Mouse (Mus musculus): ENCODE measurements at regions not wholly inside any gene's neighbourhood (a gene's known extent, or its start where the extent isn't known, plus 50 kb on each side); places are given as distances from the start of the nearest gene placed in this dataset.

GRCm38 (mm10) chr1:73123012-73123411 is 107.3 kb upstream of the Tnp1 start:
- no peak for DNase-seq (ENCODE audit: low spot score in 2 of 2)

GRCm38 (mm10) chr1:73118661-73119060 is 103.0 kb upstream of the Tnp1 start:
- DNase-seq (ENCODE audit: low spot score in 2 of 2), result no peak

- DNase-seq (ENCODE audit: low spot score in 2 of 2), result no peak
Observed at GRCm38 (mm10) chr1:73116526-73116925, 100.8 kb upstream of the Tnp1 start.

GRCm38 (mm10) chr1:73115854-73116253 is 100.1 kb upstream of the Tnp1 start:
- DNase-seq (ENCODE audit: low spot score in 2 of 2), result no peak

- DNase-seq (ENCODE audit: low spot score in 2 of 2), result peak; percentile 15 to 45
Observed at GRCm38 (mm10) chr1:73113137-73113536, 97.4 kb upstream of the Tnp1 start.

- no peak for DNase-seq (ENCODE audit: low spot score in 2 of 2)
Observed at GRCm38 (mm10) chr1:73112711-73113110, 97.0 kb upstream of the Tnp1 start.

- DNase-seq (ENCODE audit: low spot score in 2 of 2), result no peak
Observed at GRCm38 (mm10) chr1:73111911-73112310, 96.2 kb upstream of the Tnp1 start.

GRCm38 (mm10) chr1:73105856-73106463 is 90.3 kb upstream of the Tnp1 start:
- DNase-seq (ENCODE audit: low spot score in 2 of 2), result no peak

GRCm38 (mm10) chr1:73097645-73098440 is 82.1 kb upstream of the Tnp1 start:
- no peak for DNase-seq (ENCODE audit: low spot score in 2 of 2)

GRCm38 (mm10) chr1:73089636-73090035 is 73.9 kb upstream of the Tnp1 start:
- no peak for DNase-seq (ENCODE audit: low spot score in 2 of 2)

GRCm38 (mm10) chr1:73088494-73088893 is 72.8 kb upstream of the Tnp1 start:
- no peak for DNase-seq (ENCODE audit: low spot score in 2 of 2)

GRCm38 (mm10) chr1:73084946-73085345 is 69.2 kb upstream of the Tnp1 start:
- no peak for DNase-seq (ENCODE audit: low spot score in 2 of 2)

- no peak for DNase-seq (ENCODE audit: low spot score in 2 of 2)
Observed at GRCm38 (mm10) chr1:73083396-73083795, 67.7 kb upstream of the Tnp1 start.

GRCm38 (mm10) chr1:73079518-73079917 is 63.8 kb upstream of the Tnp1 start:
- DNase-seq (ENCODE audit: low spot score in 2 of 2), result no peak

GRCm38 (mm10) chr1:73077156-73077555 is 61.4 kb upstream of the Tnp1 start:
- no peak for DNase-seq (ENCODE audit: low spot score in 2 of 2)

- no peak for DNase-seq (ENCODE audit: low spot score in 2 of 2)
Observed at GRCm38 (mm10) chr1:73075699-73076373, 60.1 kb upstream of the Tnp1 start.

- no peak for DNase-seq (ENCODE audit: low spot score in 2 of 2)
Observed at GRCm38 (mm10) chr1:73075159-73075558, 59.5 kb upstream of the Tnp1 start.

GRCm38 (mm10) chr1:73074525-73074924 is 58.8 kb upstream of the Tnp1 start:
- DNase-seq (ENCODE audit: low spot score in 2 of 2), result no peak

GRCm38 (mm10) chr1:73072237-73072904 is 56.7 kb upstream of the Tnp1 start:
- DNase-seq (ENCODE audit: low spot score in 2 of 2), result no peak

GRCm38 (mm10) chr1:73070126-73070525 is 54.4 kb upstream of the Tnp1 start:
- DNase-seq (ENCODE audit: low spot score in 2 of 2), result no peak

Measured in frontal cortex, postnatal 36 days (tissue).